Mouse (Mus musculus) limb, embryonic 12.5 days (tissue): ENCODE results near the gene Pfdn6. TPM values are rescaled to one million over a fixed set of nuclear protein-coding genes. Genes with fewer than 3 reads are reported as not detected.
A peak's percentile ranks its signal among the peaks of the same experiment; 100 is the strongest.

Experiments used
- ATAC-seq: fragments of 200-750 bp; cut with Nextera tagmentation; 2 replicates; pipeline ENCODE4 v1.8.0; 2017; ENCODE audit warnings: low read depth, moderate TSS enrichment; ENCODE audit not compliant: insufficient number of reproducible peaks, insufficient read depth, low FRiP score, low TSS enrichment
- H3K27ac ChIP-seq: fragments of 300-500 bp; sonication (generic); 2 replicates; pipeline ENCODE4 v1.5.1; 2016; ENCODE audit warnings: mild to moderate bottlenecking, moderate library complexity
- H3K27me3 ChIP-seq: fragments of 300-500 bp; sonication (generic); 2 replicates; pipeline ENCODE4 v1.6.1; 2016; ENCODE audit warnings: mild to moderate bottlenecking, moderate library complexity
- H3K36me3 ChIP-seq: fragments of 300-500 bp; sonication (generic); 2 replicates; pipeline ENCODE4 v1.6.1; 2016; ENCODE audit warnings: mild to moderate bottlenecking, moderate library complexity
- H3K4me1 ChIP-seq: fragments of 300-500 bp; sonication (generic); replicated peaks from 2 replicates; pipeline ENCODE4 v1.6.1; 2016
- H3K4me2 ChIP-seq: fragments of 300-500 bp; sonication (generic); 2 replicates; pipeline ENCODE4 v1.6.1; 2016; ENCODE audit warnings: mild to moderate bottlenecking, moderate library complexity
- H3K4me3 ChIP-seq: fragments of 300-500 bp; sonication (generic); replicated peaks from 2 replicates; pipeline ENCODE4 v1.5.1; 2016; ENCODE audit warnings: mild to moderate bottlenecking
- H3K9ac ChIP-seq: fragments of 300-500 bp; sonication (generic); replicated peaks from 2 replicates; pipeline ENCODE4 v1.6.1; 2016; ENCODE audit warnings: mild to moderate bottlenecking, moderate library complexity
- H3K9me3 ChIP-seq: fragments of 300-500 bp; sonication (generic); 2 replicates; pipeline ENCODE4 v1.6.1; 2016; ENCODE audit warnings: mild to moderate bottlenecking, moderate library complexity
- WGBS: fragments of 180-500 bp; shearing (Covaris S2); methylation state at CpG from one replicate; pipeline ENCODE4 v1.1.7; 2016; 5-methylcytosine and 5-hydroxymethylcytosine counted together
- polyA plus RNA-seq: library from polyadenylated mRNA; unstranded; fragments of >200 nt; fragmentation: Nextera tagmentation; extraction: Ambion mirVana; gene quantifications from 2 replicates; pipeline ENCODE4 v1.2.1, GENCODE M21; 2016

The Pfdn6 gene
- polyA plus RNA-seq, 1 experiment from 2014 or later = 186 TPM

- H3K9ac ChIP-seq = peak overlapping the region; percentile 74
- peaks cover 59% of the 10 kb centered on the region for H3K36me3 ChIP-seq
- peak overlapping the region; percentile 97 for H3K27ac ChIP-seq
- WGBS = under 1% methylated on average over 45 of the region's 45 CpGs
- H3K4me2 ChIP-seq = peak overlapping the region; percentile 88
- H3K4me3 ChIP-seq = peak overlapping the region; percentile 73
- no peaks in the 10 kb centered on the region for H3K9me3 ChIP-seq
- H3K27me3 ChIP-seq = no peaks in the 10 kb centered on the region
- H3K4me1 ChIP-seq = peaks cover 18% of the 10 kb centered on the region
- no peak for ATAC-seq
These were observed 9.6 kb downstream of the Pfdn6 start for GRCm38 (mm10) chr17:33930280-33931158.

GRCm38 (mm10) chr17:33929371-33930279, 10.5 kb downstream of the Pfdn6 start, which contains the start of gene Rgl2:
Rgl2 (plus strand) TSS chr17:33929543.
- Histone ChIP-seq H3K4me3 (peak within 1 kb of the TSS; percentile 73), H3K4me1 (peaks cover 18% of the 10 kb centered on the region), H3K27me3 (no peaks in the 10 kb centered on the region), H3K9me3 (no peaks in the 10 kb centered on the region), H3K27ac (peak within 1 kb of the TSS; percentile 97), H3K9ac (peak within 1 kb of the TSS; percentile 74), H3K4me2 (peak within 1 kb of the TSS; percentile 88), H3K36me3 (peaks cover 57% of the 10 kb centered on the region)
- WGBS = under 1% methylated on average over 73 of the region's 80 CpGs
- peak; percentile 63 for ATAC-seq

- ATAC-seq = no peak
- Histone ChIP-seq H3K36me3 (peaks cover 45% of the 10 kb centered on the region), H3K4me3 (peak overlapping the region; percentile 73), H3K4me2 (peak overlapping the region; percentile 88), H3K9me3 (no peaks in the 10 kb centered on the region), H3K27ac (no peak overlapping the region), H3K9ac (peak overlapping the region; percentile 74), H3K27me3 (no peaks in the 10 kb centered on the region), H3K4me1 (peaks cover 18% of the 10 kb centered on the region)
- 63% methylated on average over 21 of the region's 21 CpGs for WGBS
These were observed 11.7 kb downstream of the Pfdn6 start for GRCm38 (mm10) chr17:33928251-33928947.

GRCm38 (mm10) chr17:33926207-33926932, 13.8 kb downstream of the Pfdn6 start:
- no peak overlapping the region for H3K4me2 ChIP-seq
- no peak for ATAC-seq
- 79% methylated on average over 17 of the region's 17 CpGs for WGBS
- H3K4me3 ChIP-seq = no peak overlapping the region
- peaks cover 29% of the 10 kb centered on the region for H3K36me3 ChIP-seq
- H3K27me3 ChIP-seq = no peaks in the 10 kb centered on the region
- H3K9ac ChIP-seq = no peak overlapping the region
- H3K27ac ChIP-seq = no peak overlapping the region
- no peaks in the 10 kb centered on the region for H3K9me3 ChIP-seq
- peaks cover 15% of the 10 kb centered on the region for H3K4me1 ChIP-seq

- Histone ChIP-seq H3K9ac (no peak overlapping the region), H3K27me3 (no peaks in the 10 kb centered on the region), H3K4me1 (peaks cover 9% of the 10 kb centered on the region), H3K4me2 (no peak overlapping the region), H3K9me3 (no peaks in the 10 kb centered on the region), H3K36me3 (peaks cover 29% of the 10 kb centered on the region), H3K4me3 (no peak overlapping the region), H3K27ac (no peak overlapping the region)
- 81% methylated on average over 21 of the region's 21 CpGs for WGBS
- ATAC-seq = no peak
These were observed 14.6 kb downstream of the Pfdn6 start for GRCm38 (mm10) chr17:33925406-33926116.

GRCm38 (mm10) chr17:33924577-33925283, 15.4 kb downstream of the Pfdn6 start:
- Histone ChIP-seq H3K27me3 (no peaks in the 10 kb centered on the region), H3K36me3 (peaks cover 29% of the 10 kb centered on the region), H3K4me1 (peaks cover 14% of the 10 kb centered on the region), H3K4me3 (no peak overlapping the region), H3K27ac (no peak overlapping the region), H3K9ac (no peak overlapping the region), H3K4me2 (no peak overlapping the region), H3K9me3 (no peaks in the 10 kb centered on the region)
- no peak for ATAC-seq
- 83% methylated on average over 10 of the region's 10 CpGs for WGBS

GRCm38 (mm10) chr17:33921361-33921760, 18.8 kb downstream of the Pfdn6 start:
- H3K4me1 ChIP-seq = peaks cover 27% of the 10 kb centered on the region
- H3K4me3 ChIP-seq = peak overlapping the region; percentile 63; the same call in 1 of the 2 replicates
- WGBS = 89% methylated on average over 7 of the region's 7 CpGs

GRCm38 (mm10) chr17:33920282-33921097, 19.7 kb downstream of the Pfdn6 start:
- Histone ChIP-seq H3K4me1 (peaks cover 28% of the 10 kb centered on the region), H3K4me2 (peak overlapping the region; percentile 98), H3K9ac (peak overlapping the region; percentile 77), H3K9me3 (no peaks in the 10 kb centered on the region), H3K27me3 (no peaks in the 10 kb centered on the region), H3K36me3 (peaks cover 23% of the 10 kb centered on the region), H3K27ac (peak overlapping the region; percentile 76), H3K4me3 (peak overlapping the region; percentile 63)
- WGBS = under 1% methylated on average over 36 of the region's 36 CpGs
- 0 out of 2 replicates have a peak, but pooled peaks have one; percentile 10 for ATAC-seq

More at GRCm38 (mm10) chr17:33921361-33921760, 18.8 kb downstream of the Pfdn6 start:
- Histone ChIP-seq H3K9me3 (no peaks in the 10 kb centered on the region), H3K27ac (no peak overlapping the region), H3K4me2 (0 out of 2 replicates have a peak overlapping the region, but pooled peaks have one; percentile 98), H3K9ac (no peak overlapping the region), H3K27me3 (no peaks in the 10 kb centered on the region), H3K36me3 (peaks cover 32% of the 10 kb centered on the region)
- ATAC-seq = no peak
